Mouse (Mus musculus) CH12.LX (cell line): Measurements from ENCODE around the gene Clk2. TPM values are rescaled to one million over a fixed set of nuclear protein-coding genes. Genes with fewer than 3 reads are reported as not detected.
A peak's percentile ranks its signal among the peaks of the same experiment; 100 is the strongest.
"Not testable (repeated sequence)": the region's sequence is repeated elsewhere in the genome, so short reads cannot be mapped to it uniquely, and the experiment has no call there.

Source experiments
- DNase-seq: peaks from one replicate; pipeline ENCODE4 v3.0.0-alpha.2; 2013; ENCODE audit errors: extremely low read depth
- H3K27ac ChIP-seq: 2 replicates; pipeline ENCODE4 v1.5.1; 2012; ENCODE audit warnings: low read depth, mild to moderate bottlenecking, control low read depth, moderate library complexity; ENCODE audit not compliant: insufficient read depth
- H3K27me3 ChIP-seq: replicated peaks from 2 replicates; pipeline ENCODE3; 2012; ENCODE audit warnings: inconsistent platforms
- H3K36me3 ChIP-seq, 2 experiments: replicated peaks in 1 of 2; 2 replicates each; pipeline versions ENCODE3 to v1.6.1; 2012; ENCODE audit warnings: inconsistent platforms in 1 of 2, low read length in 1 of 2, mild to moderate bottlenecking in 1 of 2, mixed read lengths in 1 of 2, moderate library complexity in 1 of 2; ENCODE audit not compliant: control insufficient read depth in 1 of 2, insufficient read depth in 1 of 2
- H3K4me1 ChIP-seq, 2 experiments: 2 replicates each; pipeline ENCODE4 v1.6.1; 2012; ENCODE audit warnings: inconsistent platforms in 1 of 2, moderate library complexity in 1 of 2; ENCODE audit not compliant: insufficient read depth in 2 of 2, control insufficient read depth in 1 of 2
- H3K4me2 ChIP-seq: 2 replicates; pipeline ENCODE4 v1.6.1; 2012; ENCODE audit warnings: low read depth, mild to moderate bottlenecking, control low read depth; ENCODE audit not compliant: poor library complexity, insufficient read depth, severe bottlenecking
- H3K4me3 ChIP-seq, 3 experiments: fragments of 150-350 bp in 1 of 3; sonication (generic) in 1 of 3; replicated peaks in 1 of 3; 2 replicates each; pipeline versions ENCODE3 to v1.5.1; 2011 to 2012; ENCODE audit warnings: low read depth in 2 of 3, low read length in 2 of 3, mild to moderate bottlenecking in 2 of 3, moderate library complexity in 2 of 3, control low read depth in 1 of 3, improper control_type of control experiment in 1 of 3, inconsistent platforms in 1 of 3, mixed read lengths in 1 of 3; ENCODE audit not compliant: poor library complexity in 1 of 3
- H3K79me2 ChIP-seq: replicated peaks from 2 replicates; pipeline ENCODE4 v1.6.1; 2012; ENCODE audit warnings: mild to moderate bottlenecking, moderate library complexity; ENCODE audit not compliant: control insufficient read depth, poor library complexity, insufficient read depth, severe bottlenecking; ENCODE audit errors: extremely low read depth
- H3K9ac ChIP-seq: 2 replicates; pipeline ENCODE4 v1.6.1; 2012; ENCODE audit warnings: low read depth, mild to moderate bottlenecking, control low read depth, moderate library complexity; ENCODE audit not compliant: insufficient read depth
- H3K9me3 ChIP-seq: replicated peaks from 2 replicates; pipeline ENCODE3; 2012; ENCODE audit warnings: low read length, inconsistent platforms, mixed read lengths
- CHD2 ChIP-seq: IDR thresholded peaks from 2 replicates; pipeline ENCODE4 v1.6.1; 2011; ENCODE audit warnings: low read length, improper control_type of control experiment
- CTCF ChIP-seq, 2 experiments: IDR thresholded peaks in 1 of 2; conservative IDR thresholded peaks in 1 of 2; 2 replicates each; pipeline ENCODE4 v1.5.1; 2011 to 2012; ENCODE audit warnings: low read depth in 2 of 2, low read length in 2 of 2, improper control_type of control experiment in 1 of 2, inconsistent platforms in 1 of 2, mild to moderate bottlenecking in 1 of 2, moderate library complexity in 1 of 2
- E2F4 ChIP-seq: IDR thresholded peaks from 2 replicates; pipeline ENCODE4 v1.6.1; 2011; ENCODE audit warnings: low read depth, low read length, improper control_type of control experiment; ENCODE audit not compliant: insufficient replicate concordance
- JUND ChIP-seq: conservative IDR thresholded peaks from 2 replicates; pipeline ENCODE4 v1.6.1; 2011; ENCODE audit warnings: low read depth, low read length, improper control_type of control experiment
- MXI1 ChIP-seq: IDR thresholded peaks from 2 replicates; pipeline ENCODE4 v1.6.1; 2011; ENCODE audit warnings: mild to moderate bottlenecking, low read depth, low read length, improper control_type of control experiment
- MYC ChIP-seq: IDR thresholded peaks from 2 replicates; pipeline ENCODE4 v1.6.1; 2011; ENCODE audit warnings: low read depth, mild to moderate bottlenecking, improper control_type of control experiment, low read length
- NELFE ChIP-seq: IDR thresholded peaks from 2 replicates; pipeline ENCODE4 v1.6.1; 2011; ENCODE audit warnings: low read depth, low read length, improper control_type of control experiment
- RCOR1 ChIP-seq: conservative IDR thresholded peaks from 2 replicates; pipeline ENCODE4 v1.6.1; 2012; ENCODE audit warnings: low read depth, mild to moderate bottlenecking, inconsistent platforms, low read length, improper control_type of control experiment
- SMC3 ChIP-seq: IDR thresholded peaks from 2 replicates; pipeline ENCODE4 v1.6.1; 2011; ENCODE audit warnings: low read depth, low read length, improper control_type of control experiment
- ZKSCAN1 ChIP-seq: IDR thresholded peaks from 2 replicates; pipeline ENCODE4 v1.6.1; 2012; ENCODE audit warnings: low read depth, inconsistent platforms, low read length, improper control_type of control experiment, borderline replicate concordance
- ZMIZ1 ChIP-seq: IDR thresholded peaks from 2 replicates; pipeline ENCODE4 v1.6.1; 2012; ENCODE audit warnings: low read depth, mild to moderate bottlenecking, inconsistent platforms, low read length, improper control_type of control experiment
- ZNF384 ChIP-seq: IDR thresholded peaks from 2 replicates; pipeline ENCODE4 v1.6.1; 2012; ENCODE audit warnings: low read depth, low read length, improper control_type of control experiment, inconsistent platforms
- dilution Hi-C: fragments of 300-500 bp; cut with MboI; formaldehyde crosslinking; loops from 2 replicates; pipeline ENCODE4 v1.14.3; 2020; ENCODE audit warnings: low sequenced_read_pairs; ENCODE audit not compliant: extremely low pct_unique_long_range_greater_than_20kb, extremely low pct_ligation_motif_present
- in situ Hi-C: fragments of 300-500 bp; cut with MboI; formaldehyde crosslinking; loops from 3 replicates; pipeline ENCODE4 v1.14.3; 2019; ENCODE audit warnings: low sequenced_read_pairs, low pct_ligation_motif_present, low pct_unique_long_range_greater_than_20kb, mixed read lengths
- polyA plus RNA-seq: library from polyadenylated mRNA; unstranded; fragments of >175 nt; gene quantifications from 2 replicates; pipeline ENCODE4 v1.2.1, GENCODE M21; 2012; ENCODE audit warnings: low read depth; ENCODE audit not compliant: insufficient read length
- total RNA-seq, 2 experiments: library from RNA; depleted of rRNA; stranded (reverse); fragments of 300-350 nt in 1 of 2; fragments of >200 nt in 1 of 2; gene quantifications; 2 replicates each; pipeline ENCODE4 v1.2.3; 2012 to 2014

The Clk2 gene
- total and polyA plus RNA-seq, 3 experiments: 18.8 to 72.0 (median 29.9) TPM

DNA sequence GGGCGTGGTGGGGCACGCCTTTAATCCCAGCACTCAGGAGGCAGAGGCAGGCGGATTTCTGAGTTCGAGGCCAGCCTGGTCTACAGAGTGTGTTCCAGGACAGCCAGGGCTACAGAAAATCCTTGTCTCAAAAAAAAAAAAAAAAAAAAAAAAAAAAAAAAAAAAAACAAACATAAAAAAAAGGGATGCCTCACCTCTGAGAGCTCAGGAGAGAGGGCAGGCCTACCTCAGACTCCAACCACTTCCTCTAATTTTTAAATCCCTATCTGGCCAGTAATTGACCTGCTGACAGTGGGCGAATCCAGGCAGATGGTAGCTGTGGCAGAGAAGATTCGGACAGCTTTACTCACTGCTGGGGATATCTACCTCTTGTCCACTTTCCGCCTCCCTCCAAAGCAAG is 51.8 kb downstream of the Clk2 start:
- peaks cover 5 to 33% of the 10 kb centered on the region in 2 experiments; a peak in 3 of 4 replicates for H3K4me1 ChIP-seq

GRCm38 (mm10) chr3:89218271-89218670 is 53.7 kb downstream of the Clk2 start:
- Histone ChIP-seq H3K27ac (no peak overlapping the region), H3K4me3 (no peak overlapping the region), H3K9ac (no peak overlapping the region), H3K9me3 (no peaks in the 10 kb centered on the region), H3K79me2 (peaks cover 3% of the 10 kb centered on the region; the same call in 1 of the 2 replicates), H3K4me1 (peaks cover 0 to 17% of the 10 kb centered on the region in 2 experiments; a peak in 3 of 4 replicates), H3K27me3 (no peaks in the 10 kb centered on the region), H3K36me3 (peaks cover 0 to 15% of the 10 kb centered on the region in 2 experiments), H3K4me2 (no peak overlapping the region)
- DNase-seq: no peak
- in situ Hi-C loops: no loop called here
- TF ChIP-seq RCOR1 (no peak), MXI1 (no peak), ZMIZ1 (no peak), E2F4 (no peak), CHD2 (no peak), CTCF (conservative IDR thresholded peaks at IDR 0.05 in 1 of 2, IDR thresholded peaks at IDR 0.05 in 1 of 2; ENCODE audit: low read depth in 2 of 2, low read length in 2 of 2) (no peak)
- dilution Hi-C loops: no loop called here

More for the DNA sequence above, 51.8 kb downstream of the Clk2 start:
- H3K27ac ChIP-seq, in situ Hi-C loops, dilution Hi-C loops, H3K4me3 ChIP-seq, H3K9ac ChIP-seq, H3K9me3 ChIP-seq, H3K27me3 ChIP-seq, H3K4me2 ChIP-seq, DNase-seq: not testable (repeated sequence)
- Histone ChIP-seq H3K36me3 (peaks cover 2 to 23% of the 10 kb centered on the region in 2 experiments), H3K79me2 (peaks cover 14% of the 10 kb centered on the region)
- TF ChIP-seq ZNF384: peak; percentile 22; the same call in 1 of the 2 replicates

GRCm38 (mm10) chr3:89219546-89219945 is 55.0 kb downstream of the Clk2 start:
- Histone ChIP-seq H3K27me3 (no peaks in the 10 kb centered on the region), H3K4me3 (no peak overlapping the region), H3K9me3 (no peaks in the 10 kb centered on the region), H3K4me1 (peaks cover 0 to 15% of the 10 kb centered on the region in 2 experiments; a peak in 3 of 4 replicates), H3K9ac (no peak overlapping the region), H3K79me2 (no peaks in the 10 kb centered on the region), H3K36me3 (peaks cover 0 to 22% of the 10 kb centered on the region in 2 experiments), H3K27ac (no peak overlapping the region), H3K4me2 (no peak overlapping the region)
- dilution Hi-C loops: no loop called here
- in situ Hi-C loops: no loop called here
- TF ChIP-seq SMC3: no peak
- TF ChIP-seq ZKSCAN1: no peak
- TF ChIP-seq NELFE: no peak
- TF ChIP-seq MYC: no peak
- no peak for TF ChIP-seq CHD2
- no peak for TF ChIP-seq JUND
- no peak for TF ChIP-seq E2F4
- DNase-seq: no peak
